Mouse (Mus musculus): ENCODE data around the gene Themis. TPM values are rescaled to one million over a fixed set of nuclear protein-coding genes. Genes with fewer than 3 reads are reported as not detected.

Themis gene
- total and polyA plus RNA-seq, 3 experiments, result not detected

- H3K9ac ChIP-seq (ENCODE audit: control insufficient read depth, low read depth, low read length, poor library complexity, severe bottlenecking), result no peak overlapping the region
- H3K4me1 ChIP-seq (ENCODE audit: control insufficient read depth in 1 of 2, insufficient read depth in 2 of 2, low read length in 2 of 2), result no peaks in the 10 kb centered on the region
- no peak for TF ChIP-seq TAL1 (IDR thresholded peaks at IDR 0.05; ENCODE audit: low read length)
- TF ChIP-seq CHD1 (IDR thresholded peaks at IDR 0.05; ENCODE audit: low read depth, low read length), result no peak
- TF ChIP-seq ELF1 (IDR thresholded peaks at IDR 0.05; ENCODE audit: low read depth, low read length), result 0 out of 2 replicates have a peak, but pooled peaks have one; percentile 28
- peak; percentile 59 to 84 (median 71); a peak in 5 of 6 replicates for TF ChIP-seq CTCF (IDR thresholded peaks at IDR 0.05 in 2 of 3, conservative IDR thresholded peaks at IDR 0.05 in 1 of 3; ENCODE audit: control insufficient read depth in 1 of 3, insufficient read depth in 1 of 3, low read depth in 2 of 3, low read length in 3 of 3, poor library complexity in 1 of 3, severe bottlenecking in 1 of 3)
- TF ChIP-seq MEF2A (IDR thresholded peaks at IDR 0.05; ENCODE audit: extremely low read depth, insufficient replicate concordance, low read depth, low read length, poor library complexity, severe bottlenecking), result no peak
- no peak for TF ChIP-seq POLR2AphosphoS5 (IDR thresholded peaks at IDR 0.05; ENCODE audit: borderline replicate concordance, low read depth, low read length)
- peak; percentile 71 for TF ChIP-seq RAD21 (IDR thresholded peaks at IDR 0.05; ENCODE audit: low read depth, low read length)
- peak; percentile 66 for TF ChIP-seq ZC3H11A (IDR thresholded peaks at IDR 0.05; ENCODE audit: low read depth, low read length)
- TF ChIP-seq UBTF (IDR thresholded peaks at IDR 0.05; ENCODE audit: borderline replicate concordance, insufficient read depth, low read depth, low read length), result no peak
- peak; percentile 81 for TF ChIP-seq SMC3 (IDR thresholded peaks at IDR 0.05; ENCODE audit: low read depth, low read length)
- no peaks in the 10 kb centered on the region for H3K36me3 ChIP-seq (ENCODE audit: control insufficient read depth in 1 of 2, insufficient read depth in 2 of 2, low read length in 2 of 2)
- H3K27me3 ChIP-seq (ENCODE audit: control insufficient read depth in 1 of 2, insufficient read depth in 2 of 2, low read length in 2 of 2), result no peaks in the 10 kb centered on the region
- H3K9me3 ChIP-seq (replicated peaks; ENCODE audit: insufficient read depth, low read length), result no peaks in the 10 kb centered on the region
- H3K27ac ChIP-seq (ENCODE audit: control insufficient read depth, low read depth, low read length), result no peak overlapping the region
- no peak overlapping the region for H3K4me3 ChIP-seq (ENCODE audit: control insufficient read depth in 1 of 2, insufficient read depth in 1 of 2, low read depth in 2 of 2, low read length in 2 of 2)
- peak; percentile 57 for DNase-seq (ENCODE audit: low read depth, low spot score)
- no peaks in the 10 kb centered on the region for H3K79me2 ChIP-seq (ENCODE audit: control insufficient read depth, insufficient read depth, low read length, poor library complexity)
These were observed 175.9 kb downstream of the Themis start for GRCm38 (mm10) chr10:28843755-28844717.

- Histone ChIP-seq H3K9me3 (replicated peaks; ENCODE audit: insufficient read depth, low read length) (no peaks in the 10 kb centered on the region), H3K9ac (ENCODE audit: control insufficient read depth, low read depth, low read length, poor library complexity, severe bottlenecking) (no peak overlapping the region), H3K4me3 (ENCODE audit: control insufficient read depth in 1 of 2, insufficient read depth in 1 of 2, low read depth in 2 of 2, low read length in 2 of 2) (no peak overlapping the region), H3K79me2 (ENCODE audit: control insufficient read depth, insufficient read depth, low read length, poor library complexity) (no peaks in the 10 kb centered on the region), H3K4me1 (ENCODE audit: control insufficient read depth in 1 of 2, insufficient read depth in 2 of 2, low read length in 2 of 2) (no peaks in the 10 kb centered on the region), H3K36me3 (ENCODE audit: control insufficient read depth in 1 of 2, insufficient read depth in 2 of 2, low read length in 2 of 2) (no peaks in the 10 kb centered on the region), H3K27ac (ENCODE audit: control insufficient read depth, low read depth, low read length) (no peak overlapping the region), H3K27me3 (ENCODE audit: control insufficient read depth in 1 of 2, insufficient read depth in 2 of 2, low read length in 2 of 2) (no peaks in the 10 kb centered on the region)
- no peak for TF ChIP-seq USF1 (IDR thresholded peaks at IDR 0.05; ENCODE audit: low read depth, low read length)
- TF ChIP-seq SMC3 (IDR thresholded peaks at IDR 0.05; ENCODE audit: low read depth, low read length), result no peak
- TF ChIP-seq MAX (IDR thresholded peaks at IDR 0.05; ENCODE audit: low read length), result no peak
- no peak for TF ChIP-seq ZNF384 (IDR thresholded peaks at IDR 0.05; ENCODE audit: low read depth, low read length)
- no peak for TF ChIP-seq GATA1 (IDR thresholded peaks at IDR 0.05; ENCODE audit: low read depth, low read length)
- no peak for TF ChIP-seq MXI1 (IDR thresholded peaks at IDR 0.05; ENCODE audit: low read depth, low read length)
- TF ChIP-seq GABPA (IDR thresholded peaks at IDR 0.05; ENCODE audit: low read depth, low read length), result no peak
- no peak for TF ChIP-seq NRF1 (IDR thresholded peaks at IDR 0.05; ENCODE audit: insufficient read depth, low read depth, low read length, poor library complexity, severe bottlenecking)
- no peak for TF ChIP-seq NELFE (IDR thresholded peaks at IDR 0.05; ENCODE audit: low read depth, low read length)
- no peak for TF ChIP-seq SIN3A (IDR thresholded peaks at IDR 0.05; ENCODE audit: low read length)
- no peak for TF ChIP-seq MYB (IDR thresholded peaks at IDR 0.05; ENCODE audit: low read depth, low read length)
- no peak for TF ChIP-seq E2F4 (IDR thresholded peaks at IDR 0.05; ENCODE audit: borderline replicate concordance, low read depth, low read length)
- TF ChIP-seq MAFK (IDR thresholded peaks at IDR 0.05; ENCODE audit: borderline replicate concordance, low read depth, low read length), result no peak
- TF ChIP-seq UBTF (IDR thresholded peaks at IDR 0.05; ENCODE audit: borderline replicate concordance, insufficient read depth, low read depth, low read length), result no peak
- no peak for TF ChIP-seq CHD1 (IDR thresholded peaks at IDR 0.05; ENCODE audit: low read depth, low read length)
- no peak for TF ChIP-seq ZC3H11A (IDR thresholded peaks at IDR 0.05; ENCODE audit: low read depth, low read length)
- DNase-seq (ENCODE audit: low read depth, low spot score), result no peak
These were observed 188.0 kb downstream of the Themis start for GRCm38 (mm10) chr10:28856154-28856553.

Measured in MEL (cell line).